Mouse (Mus musculus) granulocyte monocyte progenitor cell, adult 5-6 weeks (primary cell): ENCODE results near the gene Gas6. TPM values are rescaled to one million over a fixed set of nuclear protein-coding genes. Genes with fewer than 3 reads are reported as not detected.

ENCODE experiments used
- ATAC-seq: replicated peaks from 2 replicates; pipeline ENCODE4 v1.8.0; 2016; ENCODE audit warnings: mild to moderate bottlenecking, moderate TSS enrichment, inconsistent platforms; ENCODE audit not compliant: poor library complexity, severe bottlenecking
- total RNA-seq, 2 experiments: library from RNA; stranded (forward) in 1 of 2; stranded (reverse) in 1 of 2; fragments of 200-712, 200-1000 nt in 1 of 2; fragments of >200 nt in 1 of 2; fragmentation: Nextera tagmentation in 1 of 2; gene quantifications; 2 replicates each; pipeline ENCODE4 v1.2.3; 2014 to 2017

Gene Gas6
- total RNA-seq (2014; fragmentation: Nextera tagmentation), result not detected in 2 replicates
- 0.10 TPM in 1 of 2 replicates, not detected in the other for total RNA-seq (2017)

- peak; percentile 78 for ATAC-seq
These were observed at the start of gene Gas6 for GRCm38 (mm10) chr8:13493858-13494631. Gene Gas6, minus strand, starts transcription at chr8:13494490.

GRCm38 (mm10) chr8:13541526-13541925 lies 47.2 kb upstream of the Gas6 start:
- no peak for ATAC-seq

GRCm38 (mm10) chr8:13540122-13540521 lies 45.8 kb upstream of the Gas6 start:
- ATAC-seq, result no peak

GRCm38 (mm10) chr8:13538821-13539220 lies 44.5 kb upstream of the Gas6 start:
- ATAC-seq, result no peak

GRCm38 (mm10) chr8:13537102-13537501 lies 42.8 kb upstream of the Gas6 start:
- ATAC-seq, result no peak

- ATAC-seq, result no peak
These were observed 38.8 kb upstream of the Gas6 start for GRCm38 (mm10) chr8:13533123-13533522.

- no peak for ATAC-seq
These were observed 37.4 kb upstream of the Gas6 start for GRCm38 (mm10) chr8:13531602-13532171.

GRCm38 (mm10) chr8:13530941-13531340 lies 36.7 kb upstream of the Gas6 start:
- peak; percentile 96 for ATAC-seq

- no peak for ATAC-seq
These were observed 36.1 kb upstream of the Gas6 start for GRCm38 (mm10) chr8:13530401-13530800.

GRCm38 (mm10) chr8:13529891-13530316 lies 35.6 kb upstream of the Gas6 start:
- ATAC-seq, result no peak

- ATAC-seq, result no peak
These were observed 34.9 kb upstream of the Gas6 start for GRCm38 (mm10) chr8:13529011-13529840.

GRCm38 (mm10) chr8:13521392-13521791 lies 27.1 kb upstream of the Gas6 start:
- ATAC-seq, result no peak

- ATAC-seq, result no peak
These were observed 26.1 kb upstream of the Gas6 start for GRCm38 (mm10) chr8:13520349-13520748.

- ATAC-seq, result no peak
These were observed 25.2 kb upstream of the Gas6 start for GRCm38 (mm10) chr8:13519503-13519902.

GRCm38 (mm10) chr8:13517284-13517781 lies 23.0 kb upstream of the Gas6 start:
- ATAC-seq, result no peak

GRCm38 (mm10) chr8:13516728-13517127 lies 22.4 kb upstream of the Gas6 start:
- ATAC-seq, result no peak

GRCm38 (mm10) chr8:13516011-13516442 lies 21.7 kb upstream of the Gas6 start:
- ATAC-seq, result no peak

- no peak for ATAC-seq
These were observed 19.5 kb upstream of the Gas6 start for GRCm38 (mm10) chr8:13513556-13514370.

GRCm38 (mm10) chr8:13512677-13513076 lies 18.4 kb upstream of the Gas6 start:
- no peak for ATAC-seq

- ATAC-seq, result no peak
These were observed 17.7 kb upstream of the Gas6 start for GRCm38 (mm10) chr8:13512016-13512415.
